Mouse (Mus musculus): ENCODE results near the gene Xkrx.
"Not testable (repeated sequence)": the region's sequence is repeated elsewhere in the genome, so short reads cannot be mapped to it uniquely, and the experiment has no call there.

The Xkrx gene

DNA sequence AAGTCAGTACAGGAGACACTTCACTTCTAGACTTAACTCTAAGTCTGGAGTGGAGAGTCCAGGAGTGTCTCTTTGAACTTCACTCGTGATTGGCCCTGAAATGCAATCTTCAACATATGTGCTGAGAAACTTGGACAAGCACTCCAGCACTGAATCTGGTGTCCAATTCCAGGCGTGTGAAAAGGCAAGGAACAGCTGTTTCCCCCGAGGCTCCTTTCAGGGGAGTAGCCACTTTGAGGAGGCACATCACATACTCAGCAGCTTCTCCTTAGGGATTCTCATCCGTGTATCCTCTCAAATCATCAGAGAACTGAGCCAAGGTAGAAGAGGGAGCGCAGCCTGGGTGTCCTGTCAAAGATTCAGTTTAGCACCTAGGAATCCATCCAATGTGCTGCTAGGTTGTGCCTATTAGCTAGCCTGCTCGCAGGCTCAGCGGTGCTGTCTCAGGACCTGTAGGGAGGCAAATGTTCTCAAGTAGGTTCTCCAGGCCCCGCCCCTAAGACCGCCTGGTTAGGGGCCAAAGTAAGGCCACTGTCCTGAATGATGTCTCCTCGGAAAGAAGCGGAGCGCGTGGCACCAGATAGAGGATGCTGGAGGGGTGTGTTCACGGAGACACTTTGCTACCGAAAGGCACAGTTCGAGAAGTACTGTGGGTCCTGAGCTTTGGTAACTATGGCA is at the start of gene Xkrx:
Gene Xkrx, minus strand, starts transcription at position 34 of the 678 bp plus-strand sequence.
- peak; percentile 22 to 30 for DNase-seq

DNA sequence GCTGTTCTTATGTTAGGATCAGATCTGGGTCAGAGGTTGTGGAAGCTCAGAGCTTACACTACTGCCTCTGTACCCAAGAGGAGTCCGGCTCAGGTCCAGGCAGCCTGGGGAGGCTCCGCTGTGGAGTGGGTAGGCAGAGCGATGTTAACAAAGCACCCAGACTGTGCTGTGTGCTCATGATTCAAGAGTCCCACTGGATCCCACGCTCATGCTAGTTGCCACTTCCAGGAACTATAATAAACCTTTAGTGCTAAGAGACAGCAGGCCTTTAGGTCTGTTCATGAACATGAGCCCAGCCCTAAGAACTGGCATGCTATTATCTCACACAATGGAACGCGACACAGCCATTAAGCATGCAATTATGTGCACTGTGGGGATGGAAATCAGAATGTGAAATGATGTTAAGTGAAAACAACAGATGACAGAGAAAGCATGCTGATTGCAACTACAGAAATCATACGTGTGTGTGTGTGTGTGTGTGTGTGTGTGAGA is 49.3 kb upstream of the Xkrx start:
- DNase-seq, result no peak

DNA sequence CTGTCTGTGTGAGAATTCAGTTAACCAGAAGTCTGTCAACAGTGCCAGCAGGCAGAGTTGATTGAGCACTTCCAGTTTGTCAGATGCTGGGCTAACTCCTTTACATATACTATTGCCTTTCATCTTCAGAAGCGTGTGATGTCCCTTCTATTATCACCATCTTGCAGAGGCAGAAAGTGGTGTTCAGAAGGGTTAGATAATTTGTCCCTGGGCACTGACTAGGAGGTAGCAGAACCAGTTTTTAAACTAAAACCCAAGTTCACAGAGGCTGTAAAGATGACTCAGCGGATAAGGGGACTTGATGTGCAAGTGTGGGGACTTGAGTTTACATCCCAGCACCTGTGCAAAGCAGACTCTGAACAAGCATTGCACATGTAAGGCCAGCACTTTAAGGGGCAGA is 46.6 kb upstream of the Xkrx start:
- DNase-seq, result no peak

DNA sequence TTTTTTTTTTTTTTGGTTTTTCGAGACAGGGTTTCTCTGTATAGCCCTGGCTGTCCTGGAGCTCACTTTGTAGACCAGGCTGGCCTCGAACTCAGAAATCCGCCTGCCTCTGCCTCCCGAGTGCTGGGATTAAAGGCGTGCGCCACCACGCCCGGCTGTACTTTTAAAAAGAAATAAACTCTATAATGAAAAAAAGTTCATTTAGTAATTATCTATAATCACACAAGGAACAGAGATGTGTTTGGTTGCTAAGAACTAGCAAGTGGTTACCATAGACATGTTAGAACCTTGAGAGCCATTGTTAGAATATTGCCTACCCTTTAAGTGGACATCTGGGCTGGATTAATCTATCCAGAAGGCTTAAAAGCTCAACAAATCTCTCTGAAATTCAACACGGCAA is 25.3 kb upstream of the Xkrx start, which contains the start of gene Arl13a:
Gene Arl13a, plus strand, starts transcription at position 301 of the 400 bp plus-strand sequence.
- DNase-seq, result not testable (repeated sequence)

DNA sequence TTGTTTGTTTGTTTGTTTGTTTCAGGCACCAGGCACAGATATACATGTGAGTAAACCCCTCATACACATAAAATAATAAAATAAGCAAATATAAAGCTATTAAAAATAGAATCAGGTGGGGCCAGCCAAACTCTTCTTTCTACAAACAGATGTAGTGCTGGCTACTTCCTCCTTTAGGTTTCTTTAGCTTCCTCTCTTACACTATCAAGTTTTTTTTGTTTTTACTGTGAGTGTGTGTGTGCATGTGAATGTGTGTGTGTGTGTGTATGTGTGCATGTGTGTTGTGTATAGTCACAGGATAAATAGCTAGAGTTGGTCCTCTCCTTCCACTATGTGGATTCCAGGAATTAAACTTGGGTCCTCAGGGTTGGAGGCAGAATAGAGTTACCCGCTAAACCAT is 12.8 kb upstream of the Xkrx start:
- no peak for DNase-seq

DNA sequence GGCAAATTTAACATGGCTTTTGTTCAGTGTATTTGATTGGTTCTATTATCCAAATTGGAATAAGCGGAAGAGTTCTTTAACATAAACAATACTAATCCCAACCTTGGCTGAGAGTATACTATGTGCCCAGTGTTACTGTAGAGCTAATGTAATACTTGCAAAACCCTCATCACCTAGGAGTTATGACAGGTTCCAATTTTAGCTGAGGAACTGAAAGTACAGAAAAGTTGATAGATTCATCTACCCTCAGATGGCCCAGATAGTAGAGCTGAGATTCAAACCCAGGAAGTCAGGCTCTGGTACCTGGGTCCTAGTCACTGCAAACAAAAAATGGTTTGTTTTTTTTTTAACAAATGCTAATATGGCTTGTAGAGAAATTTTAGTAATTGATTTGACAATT is 8.7 kb upstream of the Xkrx start:
- DNase-seq, result no peak

DNA sequence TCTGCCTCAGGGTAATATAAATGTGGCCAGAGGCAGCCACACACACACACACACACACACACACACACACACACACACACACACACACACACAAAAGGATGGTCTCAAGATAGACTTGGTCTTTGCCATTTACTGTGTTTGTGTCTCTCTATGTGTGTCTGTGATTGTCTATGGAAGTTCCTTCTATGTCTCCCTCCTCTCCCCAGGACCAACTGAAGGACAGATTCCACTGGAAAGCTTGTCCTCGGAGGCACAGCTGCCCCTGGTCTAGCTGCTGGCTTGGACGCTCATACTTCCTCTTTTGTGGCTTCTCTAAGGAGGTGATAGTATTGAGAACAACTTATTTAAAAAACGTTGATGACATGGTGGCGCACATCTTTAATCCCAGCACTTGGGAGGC is 1.6 kb upstream of the Xkrx start:
- no peak for DNase-seq

DNA sequence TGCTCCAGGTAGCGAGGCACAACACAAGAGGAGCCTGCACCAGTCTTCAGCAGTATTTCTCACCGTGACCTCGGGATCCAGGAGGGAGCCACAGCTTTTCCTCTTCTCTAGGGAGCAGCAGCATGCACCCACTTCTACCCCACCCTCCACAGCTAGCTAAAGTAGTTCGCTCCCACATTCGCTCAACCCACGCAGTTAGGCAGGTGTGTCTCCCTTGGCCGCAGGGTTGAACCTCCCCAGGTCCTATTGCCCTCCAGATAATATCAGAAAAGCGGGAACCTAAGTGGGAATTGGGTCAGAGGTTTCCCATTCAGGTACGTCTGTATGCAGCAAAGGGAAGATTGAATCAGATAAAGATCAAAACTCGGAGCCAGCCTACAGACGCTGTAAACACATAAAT is 950 bp upstream of the Xkrx start:
- peak; percentile 40 to 45 for DNase-seq

DNA sequence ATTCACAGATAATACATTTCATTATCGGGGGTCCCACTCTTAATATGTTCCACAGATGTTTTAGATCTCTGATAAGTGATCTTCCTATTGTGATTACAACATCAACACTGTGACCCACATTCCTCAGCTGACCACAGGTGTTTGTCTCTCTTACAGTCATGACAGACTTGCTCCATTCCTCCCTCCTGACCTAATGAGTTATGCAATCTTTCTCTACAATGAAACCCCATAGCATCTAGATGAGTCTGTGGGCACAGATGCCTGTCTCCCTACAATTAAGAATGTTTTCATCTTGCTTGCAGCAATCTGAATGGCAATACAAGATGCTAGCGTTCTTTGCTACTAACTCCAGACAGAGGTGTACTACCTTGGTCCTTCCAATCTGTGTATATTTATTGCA is 1.4 kb downstream of the Xkrx start:
- DNase-seq, result no peak

DNA sequence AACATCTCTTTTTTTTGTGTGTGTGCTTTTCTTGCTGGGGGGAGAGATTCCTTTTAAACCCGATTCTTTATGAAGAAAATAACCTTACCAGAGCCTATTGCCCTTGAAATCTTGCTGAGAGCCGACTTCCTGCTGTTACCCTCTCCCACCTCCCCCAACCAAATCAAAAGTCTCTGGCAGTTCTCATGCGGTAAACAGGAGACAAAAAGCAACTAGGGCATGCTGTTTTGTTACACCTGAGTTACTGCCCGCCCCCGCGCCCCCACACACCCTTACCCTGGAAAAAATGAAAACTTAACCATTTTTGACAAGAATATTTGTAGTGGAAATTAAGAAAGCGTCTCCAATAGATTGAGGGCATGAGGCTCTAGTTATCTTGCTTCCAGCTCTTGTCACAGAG is 3.7 kb downstream of the Xkrx start:
- no peak for DNase-seq

DNA sequence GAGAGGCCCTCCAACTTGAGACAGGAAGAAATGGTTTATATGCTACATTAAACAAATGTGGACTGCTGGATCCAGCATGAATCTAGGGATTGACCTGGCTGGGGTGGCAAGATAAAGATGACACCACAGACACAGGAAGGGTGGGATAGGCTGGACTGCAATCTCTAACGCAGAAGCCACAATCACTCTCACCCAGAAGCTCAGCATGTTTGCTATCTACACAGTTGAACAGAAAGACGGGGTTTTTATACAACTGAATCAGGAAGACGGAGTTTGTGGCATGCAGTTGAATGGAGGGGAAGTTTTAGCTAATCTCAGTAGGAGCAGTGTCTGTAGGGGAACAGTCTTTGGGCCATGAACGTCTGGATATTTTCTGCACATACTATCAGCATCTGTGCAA is 19.9 kb downstream of the Xkrx start:
- DNase-seq, result no peak

DNA sequence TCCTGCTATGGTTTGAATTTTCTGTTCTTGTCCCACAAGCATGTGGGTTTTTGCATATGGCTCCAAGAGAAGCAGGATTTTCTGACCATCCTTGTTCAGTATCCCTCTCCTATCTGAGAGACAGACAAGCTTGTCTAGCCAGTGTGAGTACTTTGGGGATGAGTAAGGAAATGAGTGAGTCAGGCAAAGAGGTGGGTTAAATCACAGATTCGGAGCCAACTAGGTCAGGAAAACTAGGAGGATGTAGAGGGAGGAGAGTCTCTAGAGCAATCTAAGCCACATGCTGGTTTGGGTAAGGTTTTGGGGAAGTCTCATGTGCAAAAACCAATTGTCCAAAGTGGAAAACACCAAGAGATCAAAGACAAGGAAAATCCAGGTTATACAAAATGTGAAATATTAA is 20.3 kb downstream of the Xkrx start:
- no peak for DNase-seq

DNA sequence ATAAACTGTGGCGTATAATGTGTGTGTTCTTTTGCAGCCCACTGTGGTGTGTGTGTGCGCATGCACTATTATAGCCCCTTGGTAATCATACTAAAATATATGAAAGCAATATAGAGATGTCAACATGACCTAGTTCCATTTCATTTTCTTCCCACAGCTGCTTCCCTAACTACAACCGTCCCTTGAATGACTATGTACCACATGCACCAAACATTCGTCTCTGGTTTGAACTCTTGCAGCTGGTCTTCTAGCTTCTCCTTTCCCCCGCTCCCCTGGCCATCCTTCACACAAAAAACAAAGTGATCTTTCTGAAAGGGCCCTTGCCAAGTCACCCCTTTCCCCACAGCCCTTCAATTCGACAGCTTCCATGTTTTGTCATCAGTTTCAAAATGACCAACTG is 21.9 kb downstream of the Xkrx start:
- DNase-seq, result no peak

DNA sequence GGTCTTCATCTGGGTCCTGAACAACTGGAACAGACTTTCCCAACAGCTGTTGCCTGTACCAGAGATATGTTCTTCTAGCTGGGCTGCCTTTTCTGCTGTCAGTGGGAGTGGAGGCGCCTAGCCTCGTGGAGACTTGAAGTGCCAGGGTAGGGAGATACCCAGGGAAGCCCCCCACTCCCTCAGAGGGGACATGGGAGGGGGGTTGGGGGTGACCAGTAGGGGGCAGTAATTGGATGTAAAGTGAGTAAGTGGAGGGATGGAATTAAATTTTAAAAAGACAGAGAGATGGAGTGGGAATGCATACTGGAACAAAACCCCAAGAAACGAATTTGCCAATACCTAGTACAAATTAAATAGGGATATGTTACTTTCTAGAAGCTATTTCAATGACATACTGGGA is 28.1 kb downstream of the Xkrx start:
- no peak for DNase-seq

DNA sequence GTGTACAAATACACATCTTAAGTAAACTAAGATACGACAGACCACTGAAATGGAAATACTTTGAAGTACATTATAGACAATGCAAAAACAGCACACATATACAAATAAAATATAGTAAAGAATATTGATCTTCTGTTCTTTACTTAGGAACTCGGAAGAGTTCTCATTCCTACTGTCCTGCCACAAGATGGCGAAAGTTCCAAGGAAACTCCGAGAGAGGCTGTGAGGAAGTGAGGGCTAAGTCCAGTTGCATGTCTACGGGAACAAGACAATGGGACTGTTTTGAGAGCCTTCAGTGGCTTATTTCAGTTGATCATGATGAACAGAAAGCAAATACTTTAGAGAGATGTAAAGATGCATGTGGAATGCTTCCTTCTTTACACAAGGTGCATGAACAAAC is 29.6 kb downstream of the Xkrx start:
- DNase-seq, result peak in 1 of 2 experiments; percentile 25

DNA sequence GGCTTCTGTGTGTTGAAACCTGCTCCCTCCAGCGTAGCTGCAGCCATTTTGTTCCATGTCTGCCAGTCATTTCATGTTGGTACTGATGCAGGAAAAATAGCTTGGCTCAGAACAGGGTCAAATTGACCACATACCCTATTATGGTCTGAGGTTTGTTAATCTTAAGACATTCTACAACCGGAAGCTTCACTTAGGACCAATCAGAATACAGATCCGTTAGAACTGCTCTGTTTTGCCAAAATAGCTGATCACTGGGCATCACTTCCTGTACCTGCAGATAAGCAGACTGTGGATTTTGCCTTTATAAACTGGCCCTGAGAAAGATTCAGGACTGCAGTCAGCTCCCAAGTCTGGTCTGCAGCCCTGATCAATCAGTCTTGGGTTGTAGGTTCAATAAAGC is 33.3 kb downstream of the Xkrx start:
- no peak for DNase-seq

DNA sequence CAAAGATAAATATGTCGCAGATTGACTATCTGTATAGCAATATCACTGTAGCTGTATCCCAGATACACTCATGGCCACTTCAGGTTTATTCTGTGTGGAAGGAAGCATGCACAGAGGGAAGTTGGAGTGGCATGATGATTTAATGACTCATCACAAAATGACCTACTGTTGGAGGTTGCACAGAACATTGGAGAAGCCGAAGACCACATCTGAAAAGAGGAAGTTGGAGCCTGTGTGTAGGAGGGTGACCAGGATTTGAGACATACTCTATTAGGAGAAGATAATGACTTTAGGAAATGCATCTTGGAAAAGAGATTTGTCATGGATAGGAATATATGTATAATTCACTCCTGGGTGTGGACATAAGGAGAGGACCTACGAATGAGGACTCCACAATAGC is 45.5 kb downstream of the Xkrx start:
- DNase-seq, result no peak

DNA sequence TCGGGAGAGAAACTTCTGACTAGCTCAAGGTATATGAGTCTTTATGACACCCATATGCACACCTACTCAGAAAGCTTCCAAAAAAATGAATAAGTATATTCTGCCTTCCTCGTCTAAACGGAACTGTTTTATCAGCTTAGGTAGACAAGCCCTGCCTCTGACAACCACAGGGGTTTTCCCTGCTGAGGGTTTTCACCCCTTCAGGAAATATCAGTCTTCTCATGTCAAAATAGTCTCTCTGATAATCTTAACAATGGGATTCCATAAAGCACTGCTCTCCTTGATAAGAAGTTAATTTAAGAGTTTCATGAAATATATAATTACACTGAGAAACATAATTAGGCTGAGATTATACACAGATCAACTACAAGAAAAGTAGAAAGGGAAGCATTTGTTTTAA is 50.1 kb downstream of the Xkrx start:
- no peak for DNase-seq

DNA sequence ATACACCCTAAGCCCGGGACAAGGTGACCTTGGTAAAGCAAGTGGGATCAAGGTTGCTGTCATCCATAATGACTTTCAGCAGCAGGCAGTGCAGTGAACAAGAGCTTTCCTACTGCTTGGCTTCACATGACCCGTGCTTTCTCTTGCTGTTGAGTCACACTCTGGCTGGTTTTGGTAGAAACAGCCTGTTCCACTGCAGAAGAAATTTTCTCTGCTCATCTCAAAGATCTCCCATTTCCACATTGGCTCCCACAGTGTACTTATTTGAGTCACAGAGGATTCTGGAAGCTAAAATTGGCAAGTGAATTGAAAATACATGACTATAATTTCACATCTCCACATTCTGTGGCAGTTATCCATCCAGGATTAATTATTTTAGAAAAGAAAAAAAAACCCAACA is 59.2 kb downstream of the Xkrx start:
- DNase-seq, result no peak
